Mouse (Mus musculus): ENCODE data around the gene Tes3-ps.
A peak's percentile ranks its signal among the peaks of the same experiment; 100 is the strongest.

Tes3-ps gene

DNA sequence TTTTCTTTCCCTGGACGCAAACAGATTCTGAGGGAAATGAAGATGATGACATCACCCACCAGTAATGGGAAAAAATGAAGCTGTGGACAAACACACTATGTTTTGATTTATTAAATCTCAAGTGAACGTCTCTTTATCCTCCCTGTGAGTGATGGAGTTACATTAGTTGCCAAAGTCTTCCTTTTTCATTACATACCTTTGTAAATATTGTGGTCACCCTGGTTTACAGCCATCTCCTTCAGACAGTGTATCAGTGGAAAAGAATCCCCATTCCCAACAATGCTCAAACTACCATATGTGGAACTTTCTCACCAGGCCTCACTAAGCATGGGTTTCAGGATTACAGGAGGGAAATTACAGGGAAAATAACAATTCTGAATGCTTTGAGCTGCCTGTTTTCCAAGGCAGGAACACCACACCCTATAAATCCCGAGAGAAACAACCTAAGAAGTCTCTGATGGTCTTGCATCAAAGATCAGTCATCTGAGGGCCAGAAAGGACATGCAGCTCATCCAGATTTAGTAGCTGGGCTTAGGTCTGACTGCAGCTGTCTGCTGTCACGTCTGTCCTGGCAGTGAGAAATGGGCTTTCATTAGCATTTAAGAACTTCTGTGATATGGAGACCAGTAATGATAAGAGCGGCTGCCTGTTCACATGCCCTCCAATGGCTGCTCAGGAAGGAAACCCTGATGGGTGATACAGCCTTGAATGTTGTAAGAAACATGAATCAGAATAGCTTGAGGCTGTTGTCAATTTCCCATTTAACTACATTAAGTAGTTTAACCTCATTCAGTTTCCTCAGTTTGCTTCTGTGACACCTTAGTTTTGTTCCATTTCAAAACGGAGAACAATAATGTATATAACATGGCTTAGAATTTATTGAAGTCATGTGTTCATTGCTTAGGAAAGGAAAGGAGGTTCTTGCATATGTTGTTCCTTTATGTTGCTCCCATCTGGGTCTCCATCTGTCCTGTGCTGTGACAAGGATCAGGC is at the start of gene Tes3-ps:
Tes3-ps (plus strand) TSS at position 943 of the 993 bp plus-strand sequence.
- no peak for DNase-seq (ENCODE audit: low spot score in 2 of 2)

DNA sequence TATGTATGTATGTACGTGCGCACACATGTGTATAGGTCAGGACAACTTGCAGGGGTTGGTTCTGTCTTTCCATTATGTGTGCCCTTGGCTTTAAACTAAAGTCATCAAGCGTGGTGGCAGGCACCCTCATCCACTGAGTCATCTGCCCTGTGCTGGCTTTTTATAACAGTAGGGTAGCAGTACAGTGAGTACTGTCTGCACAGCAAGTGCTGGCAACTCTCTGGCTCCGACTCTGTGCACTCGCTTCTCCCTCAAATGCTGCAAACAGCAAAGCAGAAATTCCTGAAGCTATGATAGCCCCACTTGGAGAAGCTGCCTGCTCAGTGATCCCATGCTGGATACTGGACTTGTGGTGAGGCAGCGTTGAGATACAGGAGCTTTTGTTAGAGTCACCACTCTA is 48.7 kb upstream of the Tes3-ps start:
- no peak for DNase-seq (ENCODE audit: low spot score in 2 of 2)

DNA sequence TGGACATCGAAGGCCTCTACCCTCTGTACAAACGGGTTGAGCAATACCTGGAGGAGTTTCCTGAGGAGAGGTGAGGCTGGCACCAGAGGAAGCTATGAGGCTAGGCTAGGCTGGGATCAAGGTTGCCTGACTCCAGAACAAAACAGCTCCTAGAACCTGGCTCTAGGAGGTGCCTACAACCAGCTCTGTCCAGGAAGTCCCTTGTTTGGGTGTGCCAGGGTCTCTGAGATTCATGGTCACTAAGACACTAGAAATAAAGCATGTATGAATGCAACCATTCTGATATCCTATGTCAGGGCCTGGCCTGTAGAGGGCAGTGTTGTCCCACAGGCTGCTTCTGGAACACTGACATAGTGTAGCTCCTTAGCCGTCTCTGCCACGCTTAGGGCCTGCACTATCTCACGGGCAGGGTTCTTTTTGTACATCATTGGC is 43.8 kb upstream of the Tes3-ps start:
- DNase-seq (ENCODE audit: low spot score in 2 of 2), result peak; percentile 84

DNA sequence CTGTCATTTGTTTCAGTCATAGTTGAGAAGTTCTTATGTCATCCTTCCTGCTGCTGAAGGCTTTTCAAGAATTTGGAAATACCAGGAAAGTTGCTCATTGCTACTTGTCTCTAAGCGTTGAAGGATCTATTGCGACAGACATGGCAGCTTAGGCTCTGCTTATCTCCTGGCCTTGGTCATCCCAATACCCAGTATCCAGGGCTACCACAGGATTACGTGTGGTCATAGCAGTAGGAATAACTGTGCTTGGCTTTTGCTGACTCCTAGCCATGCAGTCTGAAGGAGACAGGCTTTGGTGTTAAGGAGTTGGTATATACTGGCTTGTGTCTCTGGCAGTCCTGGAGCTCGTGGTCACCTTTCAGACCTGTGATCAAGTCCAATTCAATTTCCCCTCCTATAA is 32.8 kb upstream of the Tes3-ps start:
- no peak for DNase-seq (ENCODE audit: low spot score in 2 of 2)

DNA sequence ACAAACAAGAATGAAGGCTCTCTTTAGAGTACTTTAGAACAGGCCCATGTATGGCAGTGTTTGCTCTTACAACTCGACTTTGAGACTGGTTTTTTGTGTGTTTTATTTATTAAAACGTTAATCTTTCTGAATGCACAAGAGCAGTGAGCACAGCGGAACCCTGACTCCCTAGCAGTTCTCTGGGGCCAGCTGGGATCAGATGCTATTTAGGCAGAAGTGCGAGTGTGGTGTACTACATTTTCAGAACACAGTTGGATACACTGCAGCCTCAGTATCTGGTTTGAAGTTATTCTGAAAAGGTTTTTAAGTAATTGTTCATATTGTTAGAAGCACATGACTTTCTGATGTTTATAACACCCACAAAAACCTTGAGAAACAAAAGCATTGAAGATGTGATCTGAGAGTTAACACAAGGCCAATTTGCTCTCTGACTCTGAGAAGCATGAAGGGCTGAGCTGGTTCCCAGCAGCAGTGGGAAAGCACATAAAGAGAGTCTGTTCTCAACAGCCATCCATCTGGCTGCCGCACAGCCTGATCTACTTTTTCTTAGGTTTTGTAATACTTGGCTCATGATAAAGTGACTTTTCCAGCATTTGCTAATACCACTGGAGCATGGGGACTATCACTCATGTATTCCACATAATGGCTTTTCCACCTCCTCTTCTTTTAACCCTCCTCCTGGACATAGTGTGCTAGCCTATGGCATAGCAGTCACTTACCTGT is 32.3 kb upstream of the Tes3-ps start:
- peak in 1 of 2 experiments; percentile 48 for DNase-seq (ENCODE audit: low spot score in 2 of 2)

DNA sequence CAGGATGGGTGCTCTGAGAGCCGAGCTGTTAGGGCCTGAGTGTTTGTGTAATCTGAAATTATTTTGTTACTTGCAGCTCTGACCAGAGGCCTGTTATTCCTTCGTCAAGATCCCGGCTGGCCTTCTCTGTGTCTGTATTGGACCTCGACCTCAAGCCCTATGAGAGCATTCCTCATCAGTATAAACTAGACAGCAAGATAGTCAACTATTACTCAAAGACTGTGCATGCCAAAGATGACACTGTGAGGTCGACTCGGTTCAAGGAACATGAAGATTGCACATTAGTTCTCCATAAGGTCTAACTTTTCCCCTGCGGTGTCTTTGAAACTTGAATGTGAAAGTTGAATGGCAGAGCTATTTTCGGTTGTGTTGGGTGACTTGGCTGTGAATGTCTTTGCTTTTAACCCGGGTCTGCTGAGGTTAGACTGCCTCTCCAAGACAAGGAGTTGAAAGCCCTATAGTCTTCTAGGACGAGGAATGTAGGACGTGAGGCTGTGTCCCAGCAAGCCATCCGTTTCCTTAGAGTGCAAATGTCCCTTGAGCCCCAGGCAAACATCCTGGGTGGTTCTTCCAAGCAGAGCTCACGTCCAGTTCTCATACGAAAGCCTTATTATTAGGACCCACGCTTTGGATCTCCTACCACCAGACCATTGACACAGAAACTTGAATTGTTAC is 31.5 kb upstream of the Tes3-ps start:
- no peak for DNase-seq (ENCODE audit: low spot score in 2 of 2)

DNA sequence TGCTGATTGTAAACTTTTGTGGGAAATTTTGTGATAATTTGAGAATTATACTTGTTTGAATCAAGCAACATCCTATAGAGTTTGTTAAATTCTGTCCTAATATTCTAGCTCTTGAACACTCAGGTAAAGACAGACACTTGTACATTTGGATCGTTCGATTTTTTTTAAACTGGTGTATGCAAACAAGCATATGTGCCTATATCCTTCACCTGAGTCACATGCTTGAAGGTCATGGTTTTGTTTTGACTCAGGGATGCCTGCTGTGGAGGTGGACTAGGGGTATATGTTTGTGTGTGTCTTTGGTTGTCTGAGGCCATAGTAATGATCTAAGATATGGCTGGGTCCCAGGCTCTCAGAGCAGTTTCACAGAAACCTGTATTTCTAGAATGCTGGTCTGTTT is 30.2 kb upstream of the Tes3-ps start:
- no peak for DNase-seq (ENCODE audit: low spot score in 2 of 2)

DNA sequence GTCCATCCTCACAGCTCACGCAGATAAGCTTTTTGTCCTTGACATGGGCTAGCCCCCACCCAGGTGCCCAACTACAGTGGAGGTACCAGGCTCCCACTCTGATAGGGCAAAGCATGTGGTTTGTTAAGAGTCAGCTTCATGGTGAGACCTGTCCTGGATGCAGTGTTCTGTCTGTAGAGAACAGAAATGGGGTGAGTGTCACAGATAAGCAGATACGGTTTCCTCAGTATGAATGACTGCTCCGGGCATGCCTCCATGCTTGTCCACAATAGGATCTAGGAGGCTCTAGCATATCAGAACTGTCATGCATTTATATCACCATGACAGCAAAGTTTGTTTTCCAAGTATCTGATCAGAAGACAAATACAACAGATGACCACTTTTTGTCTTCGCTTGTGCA is 27.2 kb upstream of the Tes3-ps start:
- no peak for DNase-seq (ENCODE audit: low spot score in 2 of 2)

DNA sequence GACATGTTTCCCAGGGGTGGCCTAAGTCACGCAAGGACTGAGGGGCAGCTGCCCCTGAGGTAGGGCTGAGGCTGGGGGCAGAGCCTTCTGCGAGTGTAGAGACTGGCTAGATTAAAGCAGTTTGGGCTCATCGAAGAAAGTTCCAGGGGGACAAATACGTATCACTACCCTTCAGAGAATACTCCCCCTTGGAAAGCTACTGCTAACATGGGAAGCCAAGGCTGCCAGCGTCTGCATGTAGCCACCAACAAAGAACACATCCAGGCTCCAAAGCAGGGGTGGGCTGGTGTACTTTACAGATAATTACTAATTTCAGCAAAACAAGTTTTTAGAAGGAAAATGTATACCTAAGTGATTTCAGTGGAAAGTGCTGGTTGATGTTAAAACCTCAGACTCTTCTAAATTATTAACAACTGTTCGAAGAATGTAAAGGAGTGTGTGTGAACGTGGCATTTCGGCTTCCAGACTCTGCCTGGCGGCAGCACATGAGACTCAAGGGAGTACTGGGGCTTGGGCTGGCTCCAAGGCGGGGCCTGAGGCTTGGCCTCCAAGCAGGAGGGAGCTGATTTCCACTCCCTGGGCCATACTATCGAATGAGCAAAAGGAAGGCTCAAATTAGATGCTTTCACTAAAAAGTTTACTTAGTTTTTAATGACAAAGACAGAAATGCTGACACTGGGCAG is 26.6 kb upstream of the Tes3-ps start:
- no peak for DNase-seq (ENCODE audit: low spot score in 2 of 2)

DNA sequence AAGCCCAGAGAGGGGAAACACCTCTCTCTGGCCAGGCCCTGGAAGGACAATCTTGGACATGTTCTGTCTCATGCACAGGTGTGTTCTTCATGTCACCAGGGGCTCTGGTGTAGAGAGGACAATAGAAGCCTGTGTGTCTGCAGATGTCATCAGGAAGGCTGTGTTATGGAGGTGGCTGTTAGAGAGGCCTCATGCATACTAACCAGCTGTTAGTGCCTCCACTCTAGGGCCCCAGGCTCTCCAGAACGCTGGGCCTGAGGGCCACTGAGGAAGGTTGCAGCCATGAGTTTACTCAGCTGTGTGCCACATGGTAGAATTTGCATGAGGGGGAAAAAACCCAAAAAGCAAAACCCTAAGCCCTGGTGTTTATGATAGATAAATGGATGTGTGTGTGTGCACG is 25.5 kb upstream of the Tes3-ps start:
- DNase-seq (ENCODE audit: low spot score in 2 of 2), result no peak

DNA sequence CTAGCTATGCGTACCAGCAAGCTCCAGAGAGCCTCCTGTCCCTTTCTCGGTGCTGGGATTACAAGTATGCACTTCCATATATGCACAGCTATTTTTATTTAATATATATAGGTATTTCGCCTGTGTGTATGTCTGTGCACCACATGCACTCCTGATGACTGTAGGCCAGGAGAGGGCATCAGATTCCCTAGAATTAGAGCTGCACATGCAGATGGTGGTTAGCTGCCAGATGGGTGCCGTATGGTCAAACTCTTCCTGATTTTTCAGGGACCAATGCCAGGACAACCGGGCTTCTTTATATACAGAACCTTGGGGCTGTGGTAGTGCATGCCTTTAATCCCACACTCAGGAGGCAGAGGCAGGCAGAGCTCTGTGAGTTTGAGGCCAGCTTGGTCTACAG is 24.1 kb upstream of the Tes3-ps start:
- DNase-seq (ENCODE audit: low spot score in 2 of 2), result no peak

DNA sequence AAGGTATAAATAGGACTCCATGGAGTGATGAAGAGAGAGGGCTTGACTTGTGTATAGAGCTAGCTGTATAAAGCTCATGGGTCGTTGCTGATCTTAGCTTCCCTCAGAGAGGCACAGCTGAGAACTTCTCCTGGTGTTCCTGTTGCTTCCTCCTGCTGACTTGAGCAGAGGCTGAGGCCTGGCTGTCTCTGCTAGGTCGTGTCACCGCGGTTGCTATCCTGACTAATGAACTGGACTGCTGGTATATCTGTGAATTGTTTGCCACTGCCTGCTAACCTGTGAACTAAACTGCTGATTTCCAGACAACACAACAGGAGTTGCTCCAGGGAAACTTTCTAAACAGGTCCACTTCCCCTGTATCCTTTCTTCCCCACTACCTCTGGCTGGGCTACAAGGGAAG is 22.8 kb upstream of the Tes3-ps start:
- no peak for DNase-seq (ENCODE audit: low spot score in 2 of 2)

DNA sequence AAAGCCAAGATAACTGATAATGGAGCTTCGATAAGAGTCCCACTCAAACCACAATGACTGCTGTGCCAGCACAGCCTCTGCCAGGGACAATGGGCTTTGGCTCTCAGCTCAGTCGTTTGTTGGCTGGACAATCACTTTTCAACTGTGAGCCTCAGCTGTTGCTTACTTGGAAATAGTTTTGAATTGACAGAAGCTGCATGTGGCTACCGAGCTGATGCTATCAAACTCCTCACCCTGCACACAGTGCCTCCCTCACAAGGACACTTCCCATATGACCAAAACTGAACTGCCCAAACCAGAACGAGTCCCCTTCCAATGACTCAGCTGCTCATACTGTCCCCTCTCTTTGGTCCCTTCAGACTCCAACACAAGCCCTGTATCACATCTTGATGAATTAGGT is 22.3 kb upstream of the Tes3-ps start:
- DNase-seq (ENCODE audit: low spot score in 2 of 2), result no peak

DNA sequence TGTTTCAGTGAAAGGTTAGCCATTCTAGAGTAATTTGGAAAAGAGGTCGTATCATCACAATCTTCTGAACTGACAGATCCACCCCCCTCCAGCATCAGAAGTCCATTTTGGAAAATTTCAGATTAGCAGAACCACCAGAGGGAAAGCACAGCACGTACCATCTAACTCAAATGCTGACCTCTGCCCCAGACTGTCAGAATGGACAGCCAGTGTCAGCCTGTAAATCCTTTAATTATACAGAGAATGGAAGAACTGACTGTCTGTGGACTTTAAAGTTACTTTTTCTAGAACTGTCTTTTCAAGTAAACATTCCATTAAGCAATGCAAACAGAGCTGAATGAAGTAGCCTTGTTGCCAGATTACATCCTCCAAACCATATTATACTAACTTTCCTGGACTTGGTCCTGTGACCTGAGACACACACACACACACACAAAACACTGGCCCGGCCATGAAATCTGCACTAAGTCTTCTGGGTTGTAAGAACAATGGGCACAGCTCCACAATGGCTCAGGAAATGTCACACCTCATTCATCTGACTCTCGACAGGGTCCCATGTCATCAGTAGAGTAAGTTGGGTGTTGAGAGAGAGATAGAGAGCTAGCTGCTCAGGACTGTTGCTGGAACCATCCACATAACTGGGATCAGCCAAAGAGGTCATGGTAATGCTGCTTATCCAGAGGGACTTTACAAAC is 21.0 kb upstream of the Tes3-ps start:
- no peak for DNase-seq (ENCODE audit: low spot score in 2 of 2)

DNA sequence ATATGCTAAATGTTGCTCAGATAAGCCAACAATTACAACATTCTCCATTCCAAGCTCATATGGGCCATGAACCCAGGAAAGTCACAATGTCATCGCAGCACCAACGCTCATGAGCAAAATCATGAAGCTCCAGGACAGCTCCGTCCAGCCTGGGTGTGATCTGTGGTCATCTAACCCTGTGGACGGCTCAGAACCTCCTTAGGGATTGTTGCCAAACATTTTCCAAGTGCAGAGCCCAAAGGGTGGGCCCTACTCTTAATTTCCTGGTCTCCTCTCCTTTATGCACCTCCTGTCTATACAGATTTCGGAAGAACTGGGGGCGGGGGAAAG is 20.5 kb upstream of the Tes3-ps start:
- no peak for DNase-seq (ENCODE audit: low spot score in 2 of 2)

DNA sequence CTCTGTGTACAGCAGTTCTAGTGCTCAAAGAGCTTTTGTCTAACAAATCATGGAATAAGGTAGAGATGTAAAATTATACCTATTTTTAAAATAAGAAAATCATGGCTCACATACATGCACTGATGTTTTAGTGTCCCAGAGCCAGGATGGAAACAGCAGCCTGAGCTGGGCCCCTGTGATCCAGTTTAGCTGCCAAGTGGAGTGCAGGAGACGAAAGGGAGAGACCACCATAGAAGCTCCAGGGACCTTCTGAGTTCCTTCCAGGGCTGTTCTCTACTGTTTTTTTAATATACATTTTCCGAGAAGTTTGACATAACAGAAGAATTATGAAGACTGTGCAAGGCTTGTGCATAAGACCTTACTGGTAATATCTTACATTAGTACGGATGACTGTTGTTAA is 15.2 kb upstream of the Tes3-ps start:
- DNase-seq (ENCODE audit: low spot score in 2 of 2), result no peak

DNA sequence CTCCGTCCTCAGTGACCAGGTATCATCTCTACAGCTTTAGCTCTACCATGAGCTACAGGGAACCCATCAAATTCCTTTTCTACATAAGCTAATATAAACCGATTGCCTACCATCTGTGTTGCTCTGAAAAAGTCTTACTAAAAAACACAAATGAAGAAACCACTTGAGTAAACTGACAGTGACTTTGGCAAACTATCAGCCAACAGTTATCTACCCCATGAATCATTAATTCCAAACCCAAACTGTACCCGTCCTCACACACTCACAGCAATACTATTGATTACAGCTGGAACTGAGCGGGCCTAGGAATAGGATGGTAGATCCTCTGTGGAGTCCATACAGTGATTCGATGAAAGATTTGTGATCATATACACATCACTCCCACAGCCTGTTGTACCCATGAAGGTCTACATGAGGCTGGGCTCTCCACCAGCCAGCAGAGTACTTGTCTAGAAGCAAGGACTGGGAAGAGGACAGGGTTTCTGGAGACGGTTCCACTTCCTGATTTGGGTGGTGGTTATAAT is 14.2 kb upstream of the Tes3-ps start:
- DNase-seq (ENCODE audit: low spot score in 2 of 2), result no peak

DNA sequence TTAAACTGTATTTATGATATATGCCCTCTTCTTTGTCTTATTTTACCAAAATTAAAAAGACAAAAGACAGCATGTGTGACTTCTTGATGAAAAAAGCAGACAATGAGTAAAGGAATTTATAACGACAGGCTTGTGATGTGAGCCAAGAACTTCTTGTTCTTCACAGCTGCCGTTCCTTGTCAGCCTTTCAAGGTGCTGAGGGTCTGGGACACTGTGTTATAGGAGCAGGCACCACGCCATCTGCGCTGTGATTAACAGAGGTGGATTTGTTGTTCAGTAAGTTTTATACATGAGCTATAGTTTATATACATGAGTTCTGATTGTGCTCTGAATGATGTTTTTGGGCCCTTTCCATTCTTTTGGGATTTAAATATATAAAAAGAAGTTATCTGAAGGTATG is 13.7 kb upstream of the Tes3-ps start:
- no peak for DNase-seq (ENCODE audit: low spot score in 2 of 2)

DNA sequence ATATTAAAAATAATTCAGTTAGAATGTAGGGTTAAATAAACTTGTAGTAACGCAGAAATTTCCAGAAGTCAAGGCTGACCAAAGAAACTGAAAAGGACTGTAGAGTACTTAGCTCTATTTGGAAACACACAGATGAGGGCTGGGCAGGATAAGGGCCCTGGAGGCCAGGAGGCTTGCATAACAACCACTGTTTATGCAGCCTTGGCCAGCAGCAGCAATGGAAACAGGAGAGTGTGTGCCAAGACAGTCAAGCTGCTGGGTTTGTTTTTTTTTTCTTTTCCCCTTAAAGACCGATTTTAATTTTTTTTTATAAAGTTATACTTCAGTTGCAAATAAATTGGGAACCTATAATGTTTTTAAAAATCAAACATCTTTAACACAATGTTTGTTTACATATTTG is 13.1 kb upstream of the Tes3-ps start:
- DNase-seq (ENCODE audit: low spot score in 2 of 2), result peak in 1 of 2 experiments; percentile 43

DNA sequence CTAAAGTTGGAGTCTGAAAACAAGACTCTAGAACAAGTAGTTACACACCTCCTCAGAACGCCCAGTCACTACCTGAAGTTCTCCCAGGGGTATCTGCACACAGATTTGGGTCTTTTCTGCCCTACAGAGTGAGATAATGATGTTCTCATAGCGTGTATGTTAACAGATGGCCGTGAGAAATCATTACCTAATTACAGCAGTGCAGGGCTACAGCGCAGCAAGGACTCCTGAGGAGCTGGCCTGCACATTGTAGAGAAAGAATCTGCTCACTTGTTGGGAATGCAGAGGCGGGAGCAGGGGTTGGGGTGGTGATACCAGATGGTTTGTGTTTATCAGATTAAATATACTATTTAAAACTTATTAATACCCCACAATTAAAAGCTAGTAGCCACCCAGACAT is 12.6 kb upstream of the Tes3-ps start:
- DNase-seq (ENCODE audit: low spot score in 2 of 2), result no peak

DNA sequence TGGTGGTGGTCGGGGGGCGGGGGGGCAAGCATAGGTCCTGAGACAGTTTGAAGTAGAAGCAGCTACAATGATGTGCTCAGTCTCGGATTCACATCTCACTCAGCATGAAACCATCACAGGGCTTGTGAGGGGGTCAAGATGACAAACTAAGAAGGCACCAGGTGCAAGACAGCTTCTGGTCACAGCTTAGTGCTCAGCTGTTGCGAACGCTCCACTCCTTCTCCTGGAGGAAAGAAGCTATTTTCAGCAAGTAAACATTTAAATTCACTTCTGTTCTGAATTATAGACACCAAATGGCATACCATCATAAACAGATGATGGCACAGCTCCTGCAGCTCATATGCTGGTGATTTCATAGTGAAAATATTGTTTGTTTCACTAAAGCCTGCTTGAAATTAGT is 7.7 kb upstream of the Tes3-ps start:
- DNase-seq (ENCODE audit: low spot score in 2 of 2), result no peak
